Mouse (Mus musculus): ENCODE measurements around the gene Rac3. TPM values are rescaled to one million over a fixed set of nuclear protein-coding genes. Genes with fewer than 3 reads are reported as not detected.

The Rac3 gene
- total RNA-seq, 1 experiment: 20.1 TPM

GRCm38 (mm10) chr11:120693461-120693860 is 27.8 kb upstream of the Rac3 start:
- TF ChIP-seq ZC3H11A (IDR thresholded peaks at IDR 0.05; ENCODE audit: borderline replicate concordance, low read depth, low read length) (no peak), HCFC1 (IDR thresholded peaks at IDR 0.05; ENCODE audit: borderline replicate concordance, insufficient read depth, low read length) (no peak), CHD2 (IDR thresholded peaks at IDR 0.05; ENCODE audit: low read depth, low read length) (no peak), MAFK (IDR thresholded peaks at IDR 0.05; ENCODE audit: insufficient read depth, low read depth, low read length) (no peak), ZNF384 (IDR thresholded peaks at IDR 0.05; ENCODE audit: low read depth, low read length) (no peak)
- Histone ChIP-seq H3K4me3 (ENCODE audit: insufficient read depth in 1 of 2, low read depth in 1 of 2, low read length in 2 of 2, poor library complexity in 1 of 2, severe bottlenecking in 1 of 2) (no peak overlapping the region), H3K9ac (ENCODE audit: insufficient read depth, low read depth, low read length, poor library complexity, severe bottlenecking) (no peak overlapping the region), H3K9me3 (ENCODE audit: control insufficient read depth, insufficient read depth, low read depth, low read length) (no peaks in the 10 kb centered on the region), H3K36me3 (ENCODE audit: control insufficient read depth, insufficient read depth, low read length, poor library complexity, severe bottlenecking) (peaks cover 33% of the 10 kb centered on the region), H3K27ac (ENCODE audit: insufficient read depth, low read depth, low read length, poor library complexity, severe bottlenecking) (no peak overlapping the region), H3K4me1 (ENCODE audit: control insufficient read depth in 2 of 2, insufficient read depth in 2 of 2, low read length in 2 of 2, poor library complexity in 1 of 2) (peaks cover 0 to 14% of the 10 kb centered on the region in 2 experiments; a peak in 3 of 4 replicates)
- no peak for DNase-seq (ENCODE audit: low read depth, low spot score)
- in situ Hi-C loops (cut with MboI; ENCODE audit: low sequenced_read_pairs in 2 of 2, unreplicated experiment in 2 of 2): no loop called here

GRCm38 (mm10) chr11:120695184-120695583 is 26.1 kb upstream of the Rac3 start:
- Histone ChIP-seq H3K9me3 (ENCODE audit: control insufficient read depth, insufficient read depth, low read depth, low read length) (no peaks in the 10 kb centered on the region), H3K36me3 (ENCODE audit: control insufficient read depth, insufficient read depth, low read length, poor library complexity, severe bottlenecking) (peaks cover 33% of the 10 kb centered on the region), H3K9ac (ENCODE audit: insufficient read depth, low read depth, low read length, poor library complexity, severe bottlenecking) (no peak overlapping the region), H3K27ac (ENCODE audit: insufficient read depth, low read depth, low read length, poor library complexity, severe bottlenecking) (no peak overlapping the region), H3K4me3 (ENCODE audit: insufficient read depth in 1 of 2, low read depth in 1 of 2, low read length in 2 of 2, poor library complexity in 1 of 2, severe bottlenecking in 1 of 2) (no peak overlapping the region), H3K4me1 (ENCODE audit: control insufficient read depth in 2 of 2, insufficient read depth in 2 of 2, low read length in 2 of 2, poor library complexity in 1 of 2) (peaks cover 0 to 14% of the 10 kb centered on the region in 2 experiments; a peak in 3 of 4 replicates)
- DNase-seq (ENCODE audit: low read depth, low spot score): no peak
- in situ Hi-C loops (cut with MboI; ENCODE audit: low sequenced_read_pairs in 2 of 2, unreplicated experiment in 2 of 2): no loop called here
- TF ChIP-seq MAFK (IDR thresholded peaks at IDR 0.05; ENCODE audit: insufficient read depth, low read depth, low read length) (no peak), ZC3H11A (IDR thresholded peaks at IDR 0.05; ENCODE audit: borderline replicate concordance, low read depth, low read length) (no peak), HCFC1 (IDR thresholded peaks at IDR 0.05; ENCODE audit: borderline replicate concordance, insufficient read depth, low read length) (no peak), ZNF384 (IDR thresholded peaks at IDR 0.05; ENCODE audit: low read depth, low read length) (no peak), CHD2 (IDR thresholded peaks at IDR 0.05; ENCODE audit: low read depth, low read length) (no peak)

GRCm38 (mm10) chr11:120695641-120696040 is 25.6 kb upstream of the Rac3 start:
- no peaks in the 10 kb centered on the region for H3K9me3 ChIP-seq (ENCODE audit: control insufficient read depth, insufficient read depth, low read depth, low read length)

DNA sequence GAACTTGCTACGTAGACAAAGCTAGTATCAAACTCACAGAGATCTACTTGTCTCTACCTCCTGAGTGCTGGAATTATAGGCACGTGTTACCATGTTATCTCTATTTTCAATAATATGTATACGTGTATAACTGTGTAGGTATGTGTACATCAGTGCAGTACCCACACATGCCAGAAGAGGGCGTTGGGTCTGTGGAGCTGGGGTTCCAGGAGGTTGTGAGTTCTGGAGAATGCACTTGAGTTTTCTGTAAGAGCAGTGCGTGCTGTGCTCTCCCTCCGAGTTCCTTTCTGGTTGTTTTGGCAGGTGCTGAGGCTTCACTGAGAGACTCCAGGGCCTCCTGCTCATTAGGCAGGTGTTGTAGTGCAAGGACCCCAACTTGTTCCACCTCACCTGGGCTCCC is 24.7 kb upstream of the Rac3 start:
- TF ChIP-seq ZNF384 (IDR thresholded peaks at IDR 0.05; ENCODE audit: low read depth, low read length) (no peak), MAFK (IDR thresholded peaks at IDR 0.05; ENCODE audit: insufficient read depth, low read depth, low read length) (no peak), ZC3H11A (IDR thresholded peaks at IDR 0.05; ENCODE audit: borderline replicate concordance, low read depth, low read length) (no peak), CHD2 (IDR thresholded peaks at IDR 0.05; ENCODE audit: low read depth, low read length) (no peak), HCFC1 (IDR thresholded peaks at IDR 0.05; ENCODE audit: borderline replicate concordance, insufficient read depth, low read length) (no peak)
- no peak overlapping the region for H3K27ac ChIP-seq (ENCODE audit: insufficient read depth, low read depth, low read length, poor library complexity, severe bottlenecking)
- peaks cover 44% of the 10 kb centered on the region for H3K36me3 ChIP-seq (ENCODE audit: control insufficient read depth, insufficient read depth, low read length, poor library complexity, severe bottlenecking)
- H3K9me3 ChIP-seq (ENCODE audit: control insufficient read depth, insufficient read depth, low read depth, low read length): no peaks in the 10 kb centered on the region
- peaks cover 0 to 14% of the 10 kb centered on the region in 2 experiments; a peak in 3 of 4 replicates for H3K4me1 ChIP-seq (ENCODE audit: control insufficient read depth in 2 of 2, insufficient read depth in 2 of 2, low read length in 2 of 2, poor library complexity in 1 of 2)
- DNase-seq (ENCODE audit: low read depth, low spot score): no peak
- no peak overlapping the region for H3K4me3 ChIP-seq (ENCODE audit: insufficient read depth in 1 of 2, low read depth in 1 of 2, low read length in 2 of 2, poor library complexity in 1 of 2, severe bottlenecking in 1 of 2)
- H3K9ac ChIP-seq (ENCODE audit: insufficient read depth, low read depth, low read length, poor library complexity, severe bottlenecking): no peak overlapping the region
- in situ Hi-C loops (cut with MboI; ENCODE audit: low sequenced_read_pairs in 2 of 2, unreplicated experiment in 2 of 2): no loop called here

More at GRCm38 (mm10) chr11:120695641-120696040, 25.6 kb upstream of the Rac3 start:
- no peak for DNase-seq (ENCODE audit: low read depth, low spot score)
- H3K36me3 ChIP-seq (ENCODE audit: control insufficient read depth, insufficient read depth, low read length, poor library complexity, severe bottlenecking): peaks cover 35% of the 10 kb centered on the region
- TF ChIP-seq MAFK (IDR thresholded peaks at IDR 0.05; ENCODE audit: insufficient read depth, low read depth, low read length): no peak
- TF ChIP-seq ZC3H11A (IDR thresholded peaks at IDR 0.05; ENCODE audit: borderline replicate concordance, low read depth, low read length): no peak
- no peak for TF ChIP-seq ZNF384 (IDR thresholded peaks at IDR 0.05; ENCODE audit: low read depth, low read length)
- TF ChIP-seq HCFC1 (IDR thresholded peaks at IDR 0.05; ENCODE audit: borderline replicate concordance, insufficient read depth, low read length): no peak
- TF ChIP-seq CHD2 (IDR thresholded peaks at IDR 0.05; ENCODE audit: low read depth, low read length): no peak
- in situ Hi-C loops (cut with MboI; ENCODE audit: low sequenced_read_pairs in 2 of 2, unreplicated experiment in 2 of 2): no loop called here
- H3K4me1 ChIP-seq (ENCODE audit: control insufficient read depth in 2 of 2, insufficient read depth in 2 of 2, low read length in 2 of 2, poor library complexity in 1 of 2): peaks cover 0 to 14% of the 10 kb centered on the region in 2 experiments; a peak in 3 of 4 replicates
- no peak overlapping the region for H3K9ac ChIP-seq (ENCODE audit: insufficient read depth, low read depth, low read length, poor library complexity, severe bottlenecking)
- H3K27ac ChIP-seq (ENCODE audit: insufficient read depth, low read depth, low read length, poor library complexity, severe bottlenecking): no peak overlapping the region
- H3K4me3 ChIP-seq (ENCODE audit: insufficient read depth in 1 of 2, low read depth in 1 of 2, low read length in 2 of 2, poor library complexity in 1 of 2, severe bottlenecking in 1 of 2): no peak overlapping the region

Measured in ES-E14 (cell line).